Mouse (Mus musculus) kidney, adult 18-20 months (tissue): Measurements from ENCODE around the gene Ppl.

ENCODE experiments used
- DNase-seq: peaks from one replicate; pipeline ENCODE4 v3.0.0; 2021

Ppl gene

GRCm38 (mm10) chr16:5132401-5132801 lies at the start of gene Ppl:
TSS of gene Ppl (minus strand) at chr16:5132421.
- DNase-seq: peak; percentile 87

DNA sequence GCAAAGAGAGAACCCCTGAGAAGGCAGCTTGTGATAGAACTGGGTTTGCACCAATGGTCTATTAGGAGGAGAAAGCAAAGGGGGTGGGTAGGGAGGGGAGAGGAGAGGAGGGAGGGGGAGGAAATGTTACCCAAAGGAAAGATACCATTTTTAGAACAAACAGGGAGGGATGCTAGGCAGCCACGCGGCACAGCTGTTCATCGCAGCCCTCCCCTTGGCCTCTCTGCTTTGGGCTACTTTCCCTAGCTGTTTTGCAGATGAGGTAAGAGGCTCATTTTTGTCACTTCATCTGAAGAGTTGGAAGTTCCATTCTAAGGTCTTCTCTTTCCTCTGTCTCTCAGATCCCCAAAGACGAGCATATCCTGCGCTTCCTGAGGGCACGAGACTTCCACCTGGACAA lies 40.4 kb upstream of the Ppl start:
- no peak for DNase-seq

DNA sequence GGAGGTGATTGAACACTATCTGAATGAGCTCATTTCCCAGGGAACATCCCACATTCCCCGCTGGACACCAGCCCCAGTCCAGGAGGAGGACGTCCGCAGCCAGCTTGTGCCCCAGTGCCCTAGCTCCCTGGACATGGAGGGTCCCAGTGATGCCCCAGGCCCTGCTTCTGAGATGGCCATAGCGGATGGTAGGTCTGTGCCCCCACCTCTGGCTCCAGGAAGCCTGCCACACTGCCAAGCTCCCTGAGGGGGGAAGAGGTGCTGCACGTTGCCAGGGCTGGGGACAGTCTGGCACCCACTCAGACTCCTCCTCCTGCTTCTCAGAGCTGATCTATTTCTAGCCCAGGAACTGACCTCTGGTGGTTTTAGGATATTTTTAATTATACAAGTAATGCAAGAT lies 36.6 kb upstream of the Ppl start:
- DNase-seq: peak; percentile 8

DNA sequence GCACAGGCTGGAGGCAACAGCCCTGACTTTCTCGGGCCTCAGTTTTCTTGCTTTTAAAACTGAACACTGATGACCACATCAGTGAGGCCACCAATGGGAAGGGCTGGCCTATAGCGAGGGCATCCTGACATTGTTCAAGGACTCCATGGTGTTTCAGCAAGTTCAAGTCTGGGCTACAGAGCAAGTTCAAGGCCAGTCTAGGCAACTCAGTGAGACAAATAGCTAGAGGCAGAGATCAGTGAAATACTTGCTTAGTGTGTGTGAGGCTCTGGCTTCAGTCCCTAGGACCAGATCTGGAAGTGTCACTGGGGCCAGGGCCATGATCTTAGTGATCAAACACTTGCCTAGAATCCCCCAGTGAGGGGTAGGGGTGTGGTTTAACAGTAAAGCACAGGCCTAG lies 35.8 kb upstream of the Ppl start:
- DNase-seq: no peak

DNA sequence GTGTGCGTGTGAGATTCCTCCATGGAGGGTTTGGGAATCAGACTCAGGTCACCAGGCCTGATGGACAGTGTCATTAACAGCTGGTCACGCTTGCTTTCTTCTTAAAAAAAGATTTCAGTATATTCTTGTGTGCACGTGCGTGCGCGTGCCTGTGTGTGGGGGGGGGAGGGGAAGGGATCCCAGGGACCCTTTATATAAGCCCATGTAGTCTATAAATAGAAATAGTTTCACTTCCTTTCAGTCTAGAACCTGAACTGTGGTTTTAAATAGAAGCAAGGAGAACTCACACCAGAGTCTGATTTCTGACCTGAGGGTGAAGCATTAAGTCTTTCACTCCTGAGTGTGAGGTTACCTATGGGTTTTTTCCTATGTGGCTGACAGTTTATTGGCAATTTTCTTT lies 32.1 kb upstream of the Ppl start:
- no peak for DNase-seq

DNA sequence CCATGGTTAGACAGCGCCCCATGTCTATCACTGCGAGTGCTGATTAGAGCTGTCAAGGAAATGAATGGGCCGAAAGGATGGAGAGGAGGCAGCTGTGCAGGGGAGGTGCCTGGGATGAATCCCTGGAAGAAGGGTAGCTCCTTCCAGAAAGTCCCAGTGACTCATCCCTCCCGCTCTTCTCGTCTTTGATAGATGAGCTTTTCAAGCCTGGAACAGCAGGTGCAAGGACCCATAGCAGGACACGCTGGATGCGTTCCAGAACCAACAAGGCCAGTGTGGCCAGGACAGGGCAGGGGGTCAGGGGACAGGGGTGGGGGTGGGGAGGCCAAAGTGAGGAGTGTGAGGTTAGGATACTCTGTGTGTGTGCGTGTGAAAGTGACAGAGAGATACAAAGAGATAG lies 27.0 kb upstream of the Ppl start:
- DNase-seq: no peak

GRCm38 (mm10) chr16:5157113-5157512 lies 24.9 kb upstream of the Ppl start:
- no peak for DNase-seq

DNA sequence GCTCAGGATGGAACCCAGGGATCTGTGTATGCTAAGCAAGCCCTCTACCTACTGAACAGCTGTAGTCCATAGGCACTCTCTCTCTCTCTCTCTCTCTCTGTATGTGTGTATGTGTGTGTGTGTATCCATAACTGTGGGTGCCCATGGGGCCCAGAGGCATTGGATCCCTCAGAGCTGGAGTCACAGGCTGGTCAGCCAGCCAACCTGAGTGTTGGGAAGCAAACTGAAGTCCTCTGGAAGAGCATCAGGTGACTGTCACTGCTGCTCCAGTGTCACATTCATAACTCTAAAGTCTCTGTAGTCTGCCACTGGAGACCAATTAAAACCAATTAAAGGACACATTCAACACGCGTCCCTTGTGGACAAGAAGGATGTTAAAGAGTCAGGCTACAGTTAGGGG lies 24.3 kb upstream of the Ppl start:
- DNase-seq: no peak

DNA sequence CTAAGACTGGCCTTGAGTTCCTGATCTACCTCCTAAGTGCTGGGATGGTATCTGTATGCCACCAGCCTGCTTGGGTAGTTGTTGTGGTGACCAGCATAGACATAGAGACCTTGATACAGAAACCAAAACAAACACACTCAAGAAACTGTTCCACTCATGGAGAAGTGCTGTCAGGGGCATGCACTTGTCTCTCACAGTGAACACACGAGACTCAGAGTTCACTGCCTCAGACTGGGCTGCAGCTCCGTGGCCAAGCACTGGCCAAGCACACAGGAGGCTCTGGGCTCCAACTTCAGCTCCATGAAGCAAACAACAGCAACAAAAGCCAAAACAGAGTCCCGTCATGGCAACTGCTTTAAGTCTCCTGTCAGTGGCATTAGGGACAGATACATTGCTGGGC lies 22.8 kb upstream of the Ppl start:
- DNase-seq: no peak

DNA sequence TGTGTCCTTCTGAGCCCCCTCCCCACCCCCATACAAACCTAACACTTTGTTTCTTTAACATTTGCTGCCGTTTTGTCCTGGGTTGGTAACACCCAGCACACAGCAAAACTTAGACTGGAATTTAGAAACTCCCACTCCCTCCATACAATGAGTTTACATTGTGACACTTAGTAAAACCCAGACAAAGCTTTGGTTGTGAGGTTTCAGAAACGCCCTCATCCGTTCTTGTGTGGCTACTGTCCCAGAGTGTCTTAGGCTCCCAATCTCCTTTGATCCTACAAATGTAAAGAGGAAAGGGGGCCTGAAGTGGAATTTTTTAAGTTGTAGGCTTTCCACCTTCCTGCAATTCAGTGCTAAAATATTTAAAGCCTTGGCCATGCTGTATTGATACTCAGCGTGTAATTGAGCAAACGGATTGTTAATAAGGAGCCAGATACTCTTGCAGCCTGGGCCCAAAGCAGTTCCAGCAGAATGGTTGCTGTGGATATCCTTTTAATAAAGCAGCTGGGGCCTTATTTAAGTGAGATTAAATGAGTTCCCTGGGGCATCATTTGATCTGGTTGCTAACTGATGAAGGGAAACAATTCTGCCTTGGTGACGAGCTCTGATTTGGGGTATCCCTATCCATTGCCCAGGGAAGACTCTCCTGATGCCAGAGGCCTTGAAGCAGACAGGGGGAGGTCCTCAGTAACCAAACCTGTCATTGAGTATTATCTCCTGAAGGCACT lies 21.2 kb upstream of the Ppl start:
- no peak for DNase-seq

DNA sequence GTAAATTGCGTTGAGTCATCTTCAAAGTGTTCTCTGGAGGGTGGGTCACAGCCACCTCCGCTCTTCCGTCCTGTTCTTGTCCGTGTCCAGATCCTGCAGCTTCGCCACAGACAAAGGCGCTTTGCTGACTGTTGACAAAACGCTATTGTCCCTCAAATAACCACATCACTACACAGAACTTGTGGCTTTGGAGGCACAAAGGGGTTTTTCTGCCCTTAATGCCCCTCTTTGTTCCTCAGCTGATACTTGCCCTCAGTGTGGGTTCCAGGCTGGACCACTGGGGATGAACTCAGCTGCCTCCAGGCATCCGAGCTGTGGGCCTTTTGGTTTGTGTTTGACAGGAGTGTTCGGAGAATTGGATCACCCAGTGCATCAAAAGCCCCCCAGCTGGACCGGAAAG lies 18.3 kb upstream of the Ppl start:
- DNase-seq: no peak

GRCm38 (mm10) chr16:5147037-5147385 lies 14.8 kb upstream of the Ppl start, which contains the start of gene Sec14l5:
TSS of gene Sec14l5 (plus strand) at chr16:5147109.
- DNase-seq: no peak

- DNase-seq: peak; percentile 83
Measured at GRCm38 (mm10) chr16:5146367-5147036, 14.3 kb upstream of the Ppl start.

DNA sequence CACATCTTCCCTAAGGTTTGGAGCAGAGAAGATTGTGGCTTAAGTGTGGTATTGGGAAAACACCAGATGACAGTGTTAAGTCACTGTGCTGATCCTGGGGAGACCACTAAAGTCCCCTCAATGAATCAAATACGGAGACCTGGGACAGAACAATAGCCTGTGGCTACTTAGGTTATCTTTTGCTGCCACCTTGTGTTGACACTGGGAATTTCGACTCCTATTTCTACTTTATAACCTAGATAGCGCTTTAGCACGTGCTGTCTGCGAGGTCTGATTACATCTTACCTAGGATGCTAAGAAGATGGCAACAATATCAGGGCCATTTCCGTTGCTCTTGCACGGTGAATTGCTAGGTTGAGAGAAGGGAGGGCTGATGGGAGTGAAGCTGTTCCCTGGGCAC lies 13.3 kb upstream of the Ppl start:
- peak; percentile 74 for DNase-seq

DNA sequence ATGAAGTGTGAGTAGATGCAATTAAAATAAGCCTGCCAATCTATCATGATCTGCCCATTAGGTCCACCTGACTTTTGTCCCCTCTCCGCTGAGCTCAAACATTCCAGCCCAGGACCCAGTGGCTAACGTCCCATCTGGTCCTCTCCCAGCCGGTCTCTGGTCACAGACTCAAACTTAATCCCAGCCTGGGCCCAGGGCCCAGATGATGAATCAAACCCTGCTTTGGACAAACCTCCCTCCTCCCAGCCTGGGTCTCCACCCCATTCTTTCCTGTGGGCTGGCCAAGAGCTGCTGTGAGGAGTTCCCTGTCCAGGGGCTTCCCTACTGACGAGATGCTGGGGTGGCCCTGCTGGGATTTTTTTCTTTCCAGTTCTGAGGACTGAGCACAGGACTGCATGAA lies 7.5 kb upstream of the Ppl start:
- DNase-seq: no peak

- DNase-seq: no peak
Measured at GRCm38 (mm10) chr16:5137006-5137540, 4.9 kb upstream of the Ppl start.

DNA sequence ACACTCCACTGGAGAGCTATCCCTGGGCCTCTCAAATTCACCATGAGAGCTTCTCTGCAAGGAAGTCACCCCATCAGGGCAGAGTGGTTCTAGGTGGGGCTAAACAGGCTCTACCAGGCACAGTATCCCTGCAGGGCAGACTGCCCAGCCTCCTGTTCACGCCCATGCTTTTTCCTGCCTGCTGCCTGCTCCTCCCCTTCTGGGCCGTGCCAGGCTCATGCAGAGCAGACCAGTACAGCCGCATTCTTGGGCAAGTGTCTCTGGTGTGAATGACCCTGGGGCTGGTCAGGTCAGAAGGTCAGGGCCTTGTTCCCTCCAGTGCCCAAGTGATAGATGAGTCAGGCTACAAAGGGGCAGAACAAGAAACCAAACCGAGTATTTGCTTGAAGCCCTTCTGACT lies 4.3 kb upstream of the Ppl start:
- DNase-seq: peak; percentile 66

DNA sequence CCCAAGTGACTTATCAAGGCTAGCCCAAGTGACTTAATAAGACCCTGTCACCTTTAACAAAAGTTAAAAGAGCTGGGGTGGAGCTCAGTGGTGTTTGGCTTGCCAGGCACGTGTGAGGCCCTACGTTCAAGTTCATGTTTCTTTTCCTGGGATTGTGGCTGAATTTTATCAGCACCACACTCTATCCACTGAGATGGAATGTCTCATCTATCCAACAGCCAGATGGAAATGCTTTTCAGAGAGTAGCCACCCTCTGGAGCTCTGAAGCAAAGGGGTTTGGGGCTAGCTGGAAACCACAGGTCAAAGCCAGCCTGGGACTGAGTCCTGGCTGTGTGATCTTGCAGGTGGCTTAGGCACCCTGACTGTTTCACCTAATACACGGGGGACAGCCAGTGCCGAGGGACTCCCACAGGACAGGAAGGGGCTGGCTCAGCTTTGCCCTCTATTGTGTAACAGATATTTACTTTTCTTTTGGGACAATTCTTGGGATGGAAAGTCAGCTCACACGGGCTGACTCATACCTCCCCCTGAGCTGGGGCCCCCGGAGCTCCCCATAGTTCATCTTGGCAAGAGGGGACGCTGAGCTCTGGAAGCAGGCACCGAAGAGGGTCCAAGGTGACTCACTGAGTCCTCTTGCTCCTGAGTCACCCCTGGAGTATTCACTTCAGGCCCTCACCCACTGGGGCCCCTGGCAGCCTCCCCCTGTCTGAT lies 3.5 kb upstream of the Ppl start:
- no peak for DNase-seq

GRCm38 (mm10) chr16:5134623-5135330 lies 2.6 kb upstream of the Ppl start:
- DNase-seq: peak; percentile 53

DNA sequence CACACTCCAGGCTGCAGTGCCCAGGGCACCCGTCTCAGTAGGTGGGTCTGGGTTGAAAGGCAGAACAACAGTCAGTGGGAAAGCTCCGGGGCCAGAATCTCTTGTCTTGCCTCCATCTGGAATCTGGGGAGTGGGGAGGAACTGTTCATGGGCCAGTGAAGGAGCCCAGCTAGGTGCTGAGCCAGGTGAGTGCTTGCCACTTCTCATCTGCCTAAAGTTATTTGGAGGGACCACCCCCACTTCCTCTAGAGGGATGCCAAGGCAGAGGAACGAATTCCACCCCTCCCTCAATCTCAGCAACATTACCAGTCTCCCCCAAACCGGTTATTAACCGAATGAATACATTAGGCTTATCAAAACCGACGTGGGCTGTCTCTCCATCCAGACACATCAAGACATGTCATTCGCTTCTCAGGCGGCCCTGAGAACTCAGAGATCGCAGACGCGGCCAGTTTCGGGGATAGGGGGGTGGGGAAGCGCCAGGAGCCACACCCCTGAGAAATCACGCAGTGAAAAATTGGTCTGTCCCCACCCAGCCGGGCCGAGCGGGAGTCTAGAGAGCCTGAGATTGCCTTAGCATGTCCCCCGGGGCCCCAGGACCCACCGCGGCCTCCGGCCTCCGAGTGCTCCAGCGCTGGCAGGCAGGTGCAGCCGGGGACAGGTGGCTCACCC lies 834 bp downstream of the Ppl start:
- no peak for DNase-seq

GRCm38 (mm10) chr16:5130766-5131165 lies 1.5 kb downstream of the Ppl start:
- peak; percentile 29 for DNase-seq

- no peak for DNase-seq
Measured at GRCm38 (mm10) chr16:5130196-5130595, 2.0 kb downstream of the Ppl start.

DNA sequence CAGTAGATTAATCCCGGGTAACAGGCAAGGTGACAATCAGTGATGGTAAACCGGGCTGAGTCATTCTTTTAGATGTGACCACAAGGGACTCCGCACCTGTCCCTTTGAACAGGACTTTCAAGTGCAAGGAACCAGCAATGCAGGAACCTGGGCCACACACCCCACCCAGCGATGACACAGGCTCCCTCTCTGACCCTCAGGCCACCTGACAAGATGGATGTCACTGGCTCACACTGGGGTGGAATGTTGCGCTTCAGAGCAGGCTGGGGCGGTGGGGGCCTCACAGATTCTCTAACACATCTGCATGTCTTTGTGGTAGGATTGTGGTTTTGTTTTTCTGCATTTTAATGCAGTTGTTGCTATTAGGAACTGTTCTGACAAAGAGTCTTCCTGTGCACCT lies 8.7 kb downstream of the Ppl start:
- DNase-seq: no peak
